Mouse (Mus musculus) myocyte (in vitro differentiated cells): ENCODE measurements around the gene Kcnk10.

ENCODE experiments used
- CEBPB ChIP-seq: IDR thresholded peaks from 2 replicates; pipeline ENCODE4 v1.6.1; 2011; ENCODE audit warnings: mild to moderate bottlenecking, moderate library complexity; ENCODE audit not compliant: poor library complexity, insufficient read depth, severe bottlenecking
- E2F4 ChIP-seq: IDR thresholded peaks from one replicate; pipeline ENCODE4 v1.6.1; 2011; ENCODE audit warnings: mild to moderate bottlenecking, control low read depth, moderate library complexity; ENCODE audit not compliant: insufficient read depth
- MAX ChIP-seq: IDR thresholded peaks from one replicate; pipeline ENCODE4 v1.6.1; 2011; ENCODE audit warnings: low read depth, mild to moderate bottlenecking, control low read depth
- MYOD1 ChIP-seq, 3 experiments: IDR thresholded peaks; one replicate each; pipeline ENCODE4 v1.6.1; 2011; ENCODE audit warnings: control low read depth in 2 of 3, low read depth in 2 of 3, mild to moderate bottlenecking in 2 of 3, moderate library complexity in 1 of 3; ENCODE audit not compliant: insufficient read length in 2 of 3, control insufficient read depth in 1 of 3
- MYOG ChIP-seq, 3 experiments: IDR thresholded peaks; one replicate each; pipeline ENCODE4 v1.6.1; 2011; ENCODE audit warnings: control low read depth in 2 of 3, low read depth in 2 of 3, mild to moderate bottlenecking in 2 of 3; ENCODE audit not compliant: insufficient read length in 2 of 3, control insufficient read depth in 1 of 3, insufficient read depth in 1 of 3
- POLR2A ChIP-seq: IDR thresholded peaks from one replicate; pipeline ENCODE4 v1.6.1; 2011; ENCODE audit warnings: low read depth, mild to moderate bottlenecking, control low read depth, moderate library complexity; ENCODE audit not compliant: insufficient read length
- POLR2AphosphoS2 ChIP-seq: IDR thresholded peaks from one replicate; pipeline ENCODE4 v1.6.1; 2011; ENCODE audit warnings: low read depth, control low read depth; ENCODE audit not compliant: insufficient read length
- REST ChIP-seq: IDR thresholded peaks from one replicate; pipeline ENCODE4 v1.6.1; 2011; ENCODE audit warnings: mild to moderate bottlenecking, control low read depth, moderate library complexity; ENCODE audit not compliant: insufficient read depth, insufficient read length
- TCF12 ChIP-seq: IDR thresholded peaks from one replicate; pipeline ENCODE4 v1.6.1; 2011; ENCODE audit warnings: mild to moderate bottlenecking, control low read depth; ENCODE audit not compliant: poor library complexity, insufficient read depth, severe bottlenecking
- TCF3 ChIP-seq: IDR thresholded peaks from one replicate; pipeline ENCODE4 v1.6.1; 2011; ENCODE audit warnings: low read depth, control low read depth; ENCODE audit not compliant: insufficient read length
- USF1 ChIP-seq: IDR thresholded peaks from one replicate; pipeline ENCODE4 v1.6.1; 2011; ENCODE audit warnings: low read depth, mild to moderate bottlenecking, control low read depth, moderate library complexity

DNA sequence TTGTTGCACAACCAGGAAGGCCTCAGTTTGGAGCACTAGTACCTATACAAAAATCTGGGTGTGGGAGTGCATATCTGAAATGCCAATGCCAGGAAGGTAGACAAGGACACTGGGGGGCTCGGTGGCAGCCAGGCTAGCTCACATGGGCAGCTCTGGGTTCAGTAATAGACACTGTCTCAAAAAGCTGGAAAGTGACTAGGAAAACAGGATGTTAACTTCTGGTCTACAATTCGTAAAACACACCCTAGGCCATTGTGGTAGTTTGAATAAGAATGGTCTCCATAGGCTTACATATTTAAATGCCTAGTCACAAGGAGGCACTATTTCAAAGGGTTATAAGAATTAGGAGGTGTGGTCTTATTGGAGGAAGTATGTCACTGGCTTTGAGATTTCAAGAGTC, 12.9 kb upstream of the Kcnk10 start:
- no peak for TF ChIP-seq POLR2AphosphoS2
- TF ChIP-seq MAX, result no peak
- TF ChIP-seq USF1, result no peak
- no peak for TF ChIP-seq CEBPB
- no peak for TF ChIP-seq POLR2A
- TF ChIP-seq E2F4, result no peak
- TF ChIP-seq MYOD1 (IDR thresholded peaks at IDR 0.05; ENCODE audit: control insufficient read depth in 1 of 3, insufficient read length in 2 of 3, low read depth in 2 of 3), result no peak
- no peak for TF ChIP-seq MYOG (IDR thresholded peaks at IDR 0.05; ENCODE audit: control insufficient read depth in 1 of 3, insufficient read depth in 1 of 3, insufficient read length in 2 of 3, low read depth in 2 of 3)
- no peak for TF ChIP-seq TCF3
- no peak for TF ChIP-seq TCF12
- TF ChIP-seq REST, result no peak
